Mouse (Mus musculus): ENCODE data around the gene Rab30. TPM values are rescaled to one million over a fixed set of nuclear protein-coding genes. Genes with fewer than 3 reads are reported as not detected.

Rab30 gene
- polyA plus RNA-seq, 1 experiment from 2014 or later, result 8.3 TPM

GRCm38 (mm10) chr7:92795749-92796148 is 54.3 kb downstream of the Rab30 start:
- Histone ChIP-seq H3K27ac (ENCODE audit: low read depth, low read length) (no peak overlapping the region), H3K4me3 (ENCODE audit: low read depth, low read length) (no peak overlapping the region), H3K9ac (ENCODE audit: low read depth, low read length) (no peak overlapping the region), H3K9me3 (replicated peaks; ENCODE audit: control insufficient read depth, low read length) (no peaks in the 10 kb centered on the region), H3K4me2 (no peak overlapping the region), H3K4me1 (ENCODE audit: control insufficient read depth, insufficient read depth, low read length) (no peaks in the 10 kb centered on the region), H3K36me3 (ENCODE audit: control insufficient read depth, insufficient read depth, low read length) (no peaks in the 10 kb centered on the region), H3K27me3 (ENCODE audit: control insufficient read depth, insufficient read depth, low read length) (no peaks in the 10 kb centered on the region)
- WGBS (ENCODE audit: insufficient replicate concordance), result 76% methylated on average over 5 of the region's 5 CpGs
- no peak for ATAC-seq (replicated peaks; ENCODE audit: insufficient number of reproducible peaks, low FRiP score, low TSS enrichment)

DNA sequence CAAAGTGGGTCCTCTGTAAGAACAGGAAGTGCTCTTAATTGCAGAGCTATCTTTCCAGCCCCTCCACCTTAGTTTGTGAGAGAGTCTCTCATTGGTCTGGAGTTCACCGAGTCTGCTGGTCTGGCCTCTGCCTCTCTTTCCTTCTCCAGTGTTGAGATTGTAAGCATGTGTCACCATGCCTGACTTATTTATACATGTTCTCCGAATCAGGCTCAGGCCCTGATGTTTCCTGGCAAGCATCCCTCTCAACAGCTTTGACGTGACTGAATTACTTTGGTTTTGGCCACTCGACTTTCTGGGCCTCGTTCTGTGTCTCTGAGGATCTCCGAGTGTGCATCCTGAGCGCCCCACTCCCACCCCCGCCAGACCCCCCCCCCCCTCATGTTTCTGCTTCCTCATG is 55.4 kb downstream of the Rab30 start:
- no peak overlapping the region for H3K9ac ChIP-seq (ENCODE audit: low read depth, low read length)
- no peak overlapping the region for H3K4me2 ChIP-seq
- no peaks in the 10 kb centered on the region for H3K4me1 ChIP-seq (ENCODE audit: control insufficient read depth, insufficient read depth, low read length)
- no peaks in the 10 kb centered on the region for H3K9me3 ChIP-seq (replicated peaks; ENCODE audit: control insufficient read depth, low read length)
- no peaks in the 10 kb centered on the region for H3K27me3 ChIP-seq (ENCODE audit: control insufficient read depth, insufficient read depth, low read length)
- H3K27ac ChIP-seq (ENCODE audit: low read depth, low read length), result no peak overlapping the region
- ATAC-seq (replicated peaks; ENCODE audit: insufficient number of reproducible peaks, low FRiP score, low TSS enrichment), result no peak
- 81% methylated on average over 8 of the region's 8 CpGs for WGBS (ENCODE audit: insufficient replicate concordance)
- no peaks in the 10 kb centered on the region for H3K36me3 ChIP-seq (ENCODE audit: control insufficient read depth, insufficient read depth, low read length)
- H3K4me3 ChIP-seq (ENCODE audit: low read depth, low read length), result no peak overlapping the region

- WGBS (ENCODE audit: insufficient replicate concordance), result 69% methylated on average over 10 of the region's 10 CpGs
- no peak for ATAC-seq (replicated peaks; ENCODE audit: insufficient number of reproducible peaks, low FRiP score, low TSS enrichment)
- Histone ChIP-seq H3K4me3 (ENCODE audit: low read depth, low read length) (no peak overlapping the region), H3K27ac (ENCODE audit: low read depth, low read length) (no peak overlapping the region), H3K4me1 (ENCODE audit: control insufficient read depth, insufficient read depth, low read length) (no peaks in the 10 kb centered on the region), H3K36me3 (ENCODE audit: control insufficient read depth, insufficient read depth, low read length) (no peaks in the 10 kb centered on the region), H3K9ac (ENCODE audit: low read depth, low read length) (no peak overlapping the region), H3K27me3 (ENCODE audit: control insufficient read depth, insufficient read depth, low read length) (no peaks in the 10 kb centered on the region), H3K9me3 (replicated peaks; ENCODE audit: control insufficient read depth, low read length) (no peaks in the 10 kb centered on the region), H3K4me2 (no peak overlapping the region)
Measured at GRCm38 (mm10) chr7:92799665-92800595, 58.5 kb downstream of the Rab30 start.

DNA sequence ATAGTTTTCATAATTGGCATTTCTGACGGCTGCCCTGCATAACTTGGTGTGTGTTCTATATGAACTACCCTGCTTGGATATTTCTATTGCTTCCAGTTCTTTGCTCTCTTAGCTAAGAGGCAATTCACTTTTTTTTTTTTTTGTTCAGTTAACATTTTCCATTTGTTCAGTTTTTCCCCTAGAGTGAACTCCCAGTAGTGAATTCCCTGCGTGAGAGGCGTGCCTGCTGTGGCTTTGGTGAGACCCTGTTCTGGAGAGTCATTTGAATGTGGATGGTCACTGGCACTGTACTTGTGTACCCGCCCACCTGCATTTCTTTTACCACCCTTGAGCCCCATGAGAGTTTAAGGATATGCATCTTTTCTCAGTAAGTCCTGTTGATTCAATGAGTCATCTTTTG is 60.8 kb downstream of the Rab30 start:
- Histone ChIP-seq H3K27me3 (ENCODE audit: control insufficient read depth, insufficient read depth, low read length) (no peaks in the 10 kb centered on the region), H3K4me3 (ENCODE audit: low read depth, low read length) (no peak overlapping the region), H3K9me3 (replicated peaks; ENCODE audit: control insufficient read depth, low read length) (no peaks in the 10 kb centered on the region), H3K9ac (ENCODE audit: low read depth, low read length) (no peak overlapping the region), H3K4me2 (no peak overlapping the region), H3K4me1 (ENCODE audit: control insufficient read depth, insufficient read depth, low read length) (no peaks in the 10 kb centered on the region), H3K36me3 (ENCODE audit: control insufficient read depth, insufficient read depth, low read length) (no peaks in the 10 kb centered on the region), H3K27ac (ENCODE audit: low read depth, low read length) (no peak overlapping the region)
- ATAC-seq (replicated peaks; ENCODE audit: insufficient number of reproducible peaks, low FRiP score, low TSS enrichment), result no peak
- 69% methylated on average over 4 of the region's 4 CpGs for WGBS (ENCODE audit: insufficient replicate concordance)

GRCm38 (mm10) chr7:92803191-92803590 is 61.8 kb downstream of the Rab30 start:
- no peak for ATAC-seq (replicated peaks; ENCODE audit: insufficient number of reproducible peaks, low FRiP score, low TSS enrichment)
- 58% methylated on average over 1 of the region's 1 CpGs for WGBS (ENCODE audit: insufficient replicate concordance)
- no peaks in the 10 kb centered on the region for H3K4me1 ChIP-seq (ENCODE audit: control insufficient read depth, insufficient read depth, low read length)
- H3K27ac ChIP-seq (ENCODE audit: low read depth, low read length), result no peak overlapping the region
- H3K4me2 ChIP-seq, result no peak overlapping the region
- H3K27me3 ChIP-seq (ENCODE audit: control insufficient read depth, insufficient read depth, low read length), result no peaks in the 10 kb centered on the region
- H3K4me3 ChIP-seq (ENCODE audit: low read depth, low read length), result no peak overlapping the region
- no peak overlapping the region for H3K9ac ChIP-seq (ENCODE audit: low read depth, low read length)
- no peaks in the 10 kb centered on the region for H3K9me3 ChIP-seq (replicated peaks; ENCODE audit: control insufficient read depth, low read length)
- no peaks in the 10 kb centered on the region for H3K36me3 ChIP-seq (ENCODE audit: control insufficient read depth, insufficient read depth, low read length)

GRCm38 (mm10) chr7:92804919-92805668 is 63.7 kb downstream of the Rab30 start:
- Histone ChIP-seq H3K9ac (ENCODE audit: low read depth, low read length) (no peak overlapping the region), H3K27me3 (ENCODE audit: control insufficient read depth, insufficient read depth, low read length) (no peaks in the 10 kb centered on the region), H3K9me3 (replicated peaks; ENCODE audit: control insufficient read depth, low read length) (no peaks in the 10 kb centered on the region), H3K36me3 (ENCODE audit: control insufficient read depth, insufficient read depth, low read length) (no peaks in the 10 kb centered on the region), H3K4me2 (no peak overlapping the region), H3K27ac (ENCODE audit: low read depth, low read length) (no peak overlapping the region), H3K4me1 (ENCODE audit: control insufficient read depth, insufficient read depth, low read length) (no peaks in the 10 kb centered on the region), H3K4me3 (ENCODE audit: low read depth, low read length) (no peak overlapping the region)
- no peak for ATAC-seq (replicated peaks; ENCODE audit: insufficient number of reproducible peaks, low FRiP score, low TSS enrichment)
- WGBS (ENCODE audit: insufficient replicate concordance), result 86% methylated on average over 9 of the region's 9 CpGs

DNA sequence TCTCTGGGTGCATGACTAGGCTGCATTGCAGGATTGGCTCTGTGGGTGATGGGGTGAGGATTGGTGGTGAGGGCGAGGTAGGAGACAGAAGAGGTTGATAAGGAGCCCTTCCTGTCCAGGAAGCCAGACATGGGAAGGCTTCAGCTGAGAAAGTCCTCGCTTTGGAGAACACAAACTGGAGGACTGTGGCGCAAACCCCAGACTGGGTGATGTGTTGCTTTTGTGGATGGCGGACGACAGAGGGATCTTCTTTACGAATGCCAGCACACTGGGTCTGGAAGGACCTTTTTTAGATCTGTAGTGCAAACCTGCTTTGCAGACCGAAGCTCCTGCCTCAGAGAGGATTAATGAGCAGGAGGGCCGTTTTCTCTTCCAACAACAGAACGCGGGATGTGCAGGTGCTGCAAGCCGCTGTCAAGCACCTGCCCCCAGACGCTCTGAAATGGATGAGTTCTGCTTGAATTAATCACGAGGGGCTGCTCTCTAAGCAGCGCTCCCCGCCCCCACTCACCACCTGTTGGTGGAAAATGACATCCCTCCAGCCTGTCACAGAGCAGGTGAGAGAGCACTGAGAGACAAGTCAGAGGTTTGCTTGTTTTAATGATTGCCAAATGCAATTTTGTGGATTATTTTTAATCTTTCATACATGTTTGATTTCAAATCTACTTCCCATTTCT is 65.2 kb downstream of the Rab30 start:
- H3K4me3 ChIP-seq (ENCODE audit: low read depth, low read length), result no peak overlapping the region
- no peaks in the 10 kb centered on the region for H3K4me1 ChIP-seq (ENCODE audit: control insufficient read depth, insufficient read depth, low read length)
- H3K36me3 ChIP-seq (ENCODE audit: control insufficient read depth, insufficient read depth, low read length), result no peaks in the 10 kb centered on the region
- ATAC-seq (replicated peaks; ENCODE audit: insufficient number of reproducible peaks, low FRiP score, low TSS enrichment), result no peak
- no peak overlapping the region for H3K9ac ChIP-seq (ENCODE audit: low read depth, low read length)
- no peaks in the 10 kb centered on the region for H3K9me3 ChIP-seq (replicated peaks; ENCODE audit: control insufficient read depth, low read length)
- no peak overlapping the region; the same call in 1 of the 2 replicates for H3K4me2 ChIP-seq
- H3K27ac ChIP-seq (ENCODE audit: low read depth, low read length), result no peak overlapping the region
- H3K27me3 ChIP-seq (ENCODE audit: control insufficient read depth, insufficient read depth, low read length), result no peaks in the 10 kb centered on the region
- WGBS (ENCODE audit: insufficient replicate concordance), result 37% methylated on average over 15 of the region's 15 CpGs

GRCm38 (mm10) chr7:92807482-92807881 is 66.1 kb downstream of the Rab30 start:
- Histone ChIP-seq H3K4me3 (ENCODE audit: low read depth, low read length) (no peak overlapping the region), H3K27ac (ENCODE audit: low read depth, low read length) (no peak overlapping the region), H3K9me3 (replicated peaks; ENCODE audit: control insufficient read depth, low read length) (no peaks in the 10 kb centered on the region), H3K9ac (ENCODE audit: low read depth, low read length) (no peak overlapping the region), H3K4me1 (ENCODE audit: control insufficient read depth, insufficient read depth, low read length) (no peaks in the 10 kb centered on the region), H3K36me3 (ENCODE audit: control insufficient read depth, insufficient read depth, low read length) (no peaks in the 10 kb centered on the region), H3K4me2 (no peak overlapping the region), H3K27me3 (ENCODE audit: control insufficient read depth, insufficient read depth, low read length) (no peaks in the 10 kb centered on the region)
- WGBS (ENCODE audit: insufficient replicate concordance), result 83% methylated on average over 4 of the region's 4 CpGs
- ATAC-seq (replicated peaks; ENCODE audit: insufficient number of reproducible peaks, low FRiP score, low TSS enrichment), result no peak

All from heart, embryonic 11.5 days (tissue).